Mouse (Mus musculus) forebrain, embryonic 11.5 days (tissue): ENCODE results near the gene 3110082J24Rik. TPM values are rescaled to one million over a fixed set of nuclear protein-coding genes. Genes with fewer than 3 reads are reported as not detected.
A peak's percentile ranks its signal among the peaks of the same experiment; 100 is the strongest.

Experiments used
- ATAC-seq: fragments of 200-750 bp; cut with Nextera tagmentation; replicated peaks from 2 replicates; pipeline ENCODE4 v1.8.0; 2017; ENCODE audit warnings: moderate TSS enrichment; ENCODE audit not compliant: low FRiP score
- DNase-seq: peaks from one replicate; pipeline ENCODE4 v3.0.0-alpha.2; 2017; ENCODE audit warnings: low spot score
- H3K27ac ChIP-seq: fragments of 300-500 bp; sonication (generic); 2 replicates; pipeline ENCODE4 v1.5.1; 2014; ENCODE audit warnings: low read depth, low read length
- H3K27me3 ChIP-seq: fragments of 300-500 bp; sonication (generic); 2 replicates; pipeline ENCODE4 v1.6.1; 2014; ENCODE audit warnings: mild to moderate bottlenecking, low read length, mixed read lengths; ENCODE audit not compliant: control insufficient read depth, insufficient read depth
- H3K36me3 ChIP-seq: fragments of 300-500 bp; sonication (generic); 2 replicates; pipeline ENCODE4 v1.6.1; 2014; ENCODE audit warnings: mild to moderate bottlenecking, low read length, moderate library complexity, mixed read lengths; ENCODE audit not compliant: control insufficient read depth, insufficient read depth
- H3K4me1 ChIP-seq: fragments of 300-500 bp; sonication (generic); replicated peaks from 2 replicates; pipeline ENCODE4 v1.6.1; 2014; ENCODE audit warnings: low read length, mixed read lengths; ENCODE audit not compliant: control insufficient read depth, insufficient read depth
- H3K4me2 ChIP-seq: fragments of 300-500 bp; sonication (generic); 2 replicates; pipeline ENCODE4 v1.6.1; 2014; ENCODE audit warnings: low read depth, mild to moderate bottlenecking, low read length, moderate library complexity, mixed read lengths; ENCODE audit not compliant: severe bottlenecking
- H3K4me3 ChIP-seq: fragments of 300-500 bp; sonication (generic); 2 replicates; pipeline ENCODE4 v1.5.1; 2014; ENCODE audit warnings: low read depth, low read length
- H3K9ac ChIP-seq: fragments of 300-500 bp; sonication (generic); 2 replicates; pipeline ENCODE4 v1.6.1; 2014; ENCODE audit warnings: low read length
- H3K9me3 ChIP-seq: fragments of 300-500 bp; sonication (generic); 2 replicates; pipeline ENCODE4 v1.6.1; 2016; ENCODE audit warnings: low read length, mixed read lengths; ENCODE audit not compliant: control insufficient read depth
- WGBS: fragments of 180-500 bp; shearing (Covaris S2); extraction: QIAGEN DNeasy Blood & Tissue Kit; methylation state at CpG from one replicate; pipeline ENCODE4 v1.1.7; 2014; 5-methylcytosine and 5-hydroxymethylcytosine counted together
- polyA plus RNA-seq: library from polyadenylated mRNA; unstranded; fragments of >200 nt; fragmentation: Nextera tagmentation; extraction: Ambion mirVana; gene quantifications from 2 replicates; pipeline ENCODE4 v1.2.1, GENCODE M21; 2014

The 3110082J24Rik gene
- polyA plus RNA-seq, 1 experiment from 2014 or later = 4.7 TPM

- peak overlapping the region; percentile 60 for H3K27ac ChIP-seq
- H3K4me1 ChIP-seq = peaks cover 35% of the 10 kb centered on the region
- peak overlapping the region; percentile 85 for H3K9ac ChIP-seq
- DNase-seq (peak; percentile 45), ATAC-seq (no peak)
- H3K9me3 ChIP-seq = no peaks in the 10 kb centered on the region
- no peaks in the 10 kb centered on the region for H3K36me3 ChIP-seq
- peak overlapping the region; percentile 99 for H3K4me2 ChIP-seq
- peak overlapping the region; percentile 62 for H3K4me3 ChIP-seq
- WGBS = 5% methylated on average over 2 of the region's 2 CpGs
- H3K27me3 ChIP-seq = no peaks in the 10 kb centered on the region; the same call in 1 of the 2 replicates
Measured at GRCm38 (mm10) chr5:30106756-30107155, 870 bp upstream of the 3110082J24Rik start.

GRCm38 (mm10) chr5:30104841-30105667 is 832 bp downstream of the 3110082J24Rik start, which contains the start of gene Garem2:
Gene Garem2, plus strand, starts transcription at chr5:30105161.
- Histone ChIP-seq H3K9me3 (no peaks in the 10 kb centered on the region), H3K9ac (peak within 1 kb of the TSS; percentile 85), H3K4me3 (peak within 1 kb of the TSS; percentile 62), H3K4me1 (peaks cover 23% of the 10 kb centered on the region), H3K27me3 (no peaks in the 10 kb centered on the region; the same call in 1 of the 2 replicates), H3K4me2 (peak within 1 kb of the TSS; percentile 99), H3K27ac (peak within 1 kb of the TSS; percentile 31; the same call in 1 of the 2 replicates), H3K36me3 (no peaks in the 10 kb centered on the region)
- WGBS = under 1% methylated on average over 54 of the region's 65 CpGs
- DNase-seq = peak; percentile 81
- peak; percentile 48 for ATAC-seq

- no peaks in the 10 kb centered on the region; the same call in 1 of the 2 replicates for H3K27me3 ChIP-seq
- no peaks in the 10 kb centered on the region for H3K36me3 ChIP-seq
- DNase-seq (peak; percentile 87), ATAC-seq (0 out of 2 replicates have a peak, but pooled peaks have one; percentile 22)
- H3K9ac ChIP-seq = no peak overlapping the region
- under 1% methylated on average over 12 of the region's 12 CpGs for WGBS
- H3K9me3 ChIP-seq = no peaks in the 10 kb centered on the region
- H3K4me3 ChIP-seq = peak overlapping the region; percentile 62
- H3K27ac ChIP-seq = no peak overlapping the region
- H3K4me2 ChIP-seq = peak overlapping the region; percentile 99
- peaks cover 18% of the 10 kb centered on the region for H3K4me1 ChIP-seq
Measured at GRCm38 (mm10) chr5:30104339-30104738, 1.5 kb downstream of the 3110082J24Rik start.

- Histone ChIP-seq H3K9ac (no peak overlapping the region), H3K27ac (no peak overlapping the region), H3K4me2 (no peak overlapping the region), H3K4me1 (peaks cover 18% of the 10 kb centered on the region), H3K36me3 (no peaks in the 10 kb centered on the region), H3K9me3 (no peaks in the 10 kb centered on the region), H3K4me3 (no peak overlapping the region), H3K27me3 (no peaks in the 10 kb centered on the region; the same call in 1 of the 2 replicates)
- WGBS = 85% methylated on average over 3 of the region's 3 CpGs
- ATAC-seq = no peak
- no peak for DNase-seq
Measured at GRCm38 (mm10) chr5:30103340-30103739, 2.5 kb downstream of the 3110082J24Rik start.

GRCm38 (mm10) chr5:30098260-30098659 is 7.6 kb downstream of the 3110082J24Rik start:
- DNase-seq (no peak), ATAC-seq (no peak)
- no peaks in the 10 kb centered on the region for H3K4me1 ChIP-seq
- H3K27me3 ChIP-seq = no peaks in the 10 kb centered on the region
- H3K9ac ChIP-seq = no peak overlapping the region
- H3K36me3 ChIP-seq = no peaks in the 10 kb centered on the region
- no peak overlapping the region for H3K27ac ChIP-seq
- no peak overlapping the region for H3K4me3 ChIP-seq
- 78% methylated on average over 1 of the region's 1 CpGs for WGBS
- H3K9me3 ChIP-seq = no peaks in the 10 kb centered on the region
- no peak overlapping the region for H3K4me2 ChIP-seq

GRCm38 (mm10) chr5:30095731-30096130 is 10.2 kb downstream of the 3110082J24Rik start:
- Histone ChIP-seq H3K27ac (no peak overlapping the region), H3K9me3 (no peaks in the 10 kb centered on the region), H3K4me1 (no peaks in the 10 kb centered on the region)

GRCm38 (mm10) chr5:30094399-30094798 is 11.5 kb downstream of the 3110082J24Rik start:
- no peaks in the 10 kb centered on the region for H3K9me3 ChIP-seq
- no peak for ATAC-seq
- WGBS = 61% methylated on average over 2 of the region's 2 CpGs
- H3K27me3 ChIP-seq = no peaks in the 10 kb centered on the region
- H3K27ac ChIP-seq = no peak overlapping the region
- no peak overlapping the region for H3K4me3 ChIP-seq
- H3K36me3 ChIP-seq = no peaks in the 10 kb centered on the region
- no peaks in the 10 kb centered on the region for H3K4me1 ChIP-seq
- no peak overlapping the region for H3K4me2 ChIP-seq
- DNase-seq = no peak
- no peak overlapping the region for H3K9ac ChIP-seq

More at GRCm38 (mm10) chr5:30095731-30096130, 10.2 kb downstream of the 3110082J24Rik start:
- Histone ChIP-seq H3K9ac (no peak overlapping the region), H3K36me3 (no peaks in the 10 kb centered on the region), H3K27me3 (no peaks in the 10 kb centered on the region), H3K4me3 (no peak overlapping the region), H3K4me2 (no peak overlapping the region)
- ATAC-seq = no peak
- 75% methylated on average over 6 of the region's 6 CpGs for WGBS
- no peak for DNase-seq

GRCm38 (mm10) chr5:30092701-30093100 is 13.2 kb downstream of the 3110082J24Rik start:
- no peaks in the 10 kb centered on the region for H3K36me3 ChIP-seq

More at GRCm38 (mm10) chr5:30092701-30093100, 13.2 kb downstream of the 3110082J24Rik start:
- no peak overlapping the region for H3K4me3 ChIP-seq
- H3K9me3 ChIP-seq = no peaks in the 10 kb centered on the region
- ATAC-seq (no peak), DNase-seq (no peak)
- H3K27ac ChIP-seq = no peak overlapping the region
- H3K4me2 ChIP-seq = no peak overlapping the region
- no peaks in the 10 kb centered on the region for H3K27me3 ChIP-seq
- no peaks in the 10 kb centered on the region for H3K4me1 ChIP-seq
- H3K9ac ChIP-seq = no peak overlapping the region
- 74% methylated on average over 13 of the region's 13 CpGs for WGBS
